Mouse (Mus musculus): ENCODE results near the gene Trim30d. TPM values are rescaled to one million over a fixed set of nuclear protein-coding genes. Genes with fewer than 3 reads are reported as not detected.
"Not testable (repeated sequence)": the region's sequence is repeated elsewhere in the genome, so short reads cannot be mapped to it uniquely, and the experiment has no call there.

Trim30d gene
- polyA plus RNA-seq (2012; rRNA removed), result 0.21 and 0.33 TPM in 2 replicates

- not testable (repeated sequence) for DNase-seq (ENCODE audit: low read depth)
These were observed at the start of gene Trim30d for GRCm38 (mm10) chr7:104507421-104508065. Gene Trim30d (minus strand): TSS chr7:104507849.

GRCm38 (mm10) chr7:104552700-104553099 lies 45.1 kb upstream of the Trim30d start:
- DNase-seq (ENCODE audit: low read depth), result no peak

GRCm38 (mm10) chr7:104549833-104550232 lies 42.2 kb upstream of the Trim30d start, which contains the start of gene Olfr651:
Gene Olfr651 (plus strand): TSS chr7:104550133.
- TF ChIP-seq CTCF (IDR thresholded peaks at IDR 0.05; ENCODE audit: borderline replicate concordance, extremely low read depth, insufficient read depth, insufficient read length) (no peak), POLR2A (IDR thresholded peaks at IDR 0.05; ENCODE audit: borderline replicate concordance, extremely low read depth, insufficient read depth, insufficient read length, poor library complexity, severe bottlenecking) (no peak)

More at GRCm38 (mm10) chr7:104552700-104553099, 45.1 kb upstream of the Trim30d start:
- TF ChIP-seq POLR2A (IDR thresholded peaks at IDR 0.05; ENCODE audit: borderline replicate concordance, extremely low read depth, insufficient read depth, insufficient read length, poor library complexity, severe bottlenecking) (no peak), CTCF (IDR thresholded peaks at IDR 0.05; ENCODE audit: borderline replicate concordance, extremely low read depth, insufficient read depth, insufficient read length) (no peak)

GRCm38 (mm10) chr7:104501589-104502371 lies 5.9 kb downstream of the Trim30d start:
- DNase-seq (ENCODE audit: low read depth), result peak; percentile 41
- TF ChIP-seq CTCF (IDR thresholded peaks at IDR 0.05; ENCODE audit: borderline replicate concordance, extremely low read depth, insufficient read depth, insufficient read length) (no peak), POLR2A (IDR thresholded peaks at IDR 0.05; ENCODE audit: borderline replicate concordance, extremely low read depth, insufficient read depth, insufficient read length, poor library complexity, severe bottlenecking) (0 out of 2 replicates have a peak, but pooled peaks have one; percentile 9)

More at GRCm38 (mm10) chr7:104549833-104550232, 42.2 kb upstream of the Trim30d start, which contains the start of gene Olfr651:
- DNase-seq (ENCODE audit: low read depth), result no peak

GRCm38 (mm10) chr7:104501186-104501585 lies 6.5 kb downstream of the Trim30d start:
- not testable (repeated sequence) for DNase-seq (ENCODE audit: low read depth)

- not testable (repeated sequence) for DNase-seq (ENCODE audit: low read depth)
These were observed 8.2 kb downstream of the Trim30d start for GRCm38 (mm10) chr7:104499464-104499863.

- TF ChIP-seq POLR2A (IDR thresholded peaks at IDR 0.05; ENCODE audit: borderline replicate concordance, extremely low read depth, insufficient read depth, insufficient read length, poor library complexity, severe bottlenecking) (no peak), CTCF (IDR thresholded peaks at IDR 0.05; ENCODE audit: borderline replicate concordance, extremely low read depth, insufficient read depth, insufficient read length) (no peak)
- peak; percentile 3 for DNase-seq (ENCODE audit: low read depth)
These were observed 42.4 kb downstream of the Trim30d start, which contains the start of gene Trim30a for GRCm38 (mm10) chr7:104465065-104465744. Gene Trim30a (minus strand): TSS chr7:104465193.

- DNase-seq (ENCODE audit: low read depth), result peak; percentile 1
These were observed 61.5 kb downstream of the Trim30d start for GRCm38 (mm10) chr7:104445961-104446645.

More at GRCm38 (mm10) chr7:104445961-104446645, 61.5 kb downstream of the Trim30d start:
- TF ChIP-seq POLR2A (IDR thresholded peaks at IDR 0.05; ENCODE audit: borderline replicate concordance, extremely low read depth, insufficient read depth, insufficient read length, poor library complexity, severe bottlenecking) (no peak), CTCF (IDR thresholded peaks at IDR 0.05; ENCODE audit: borderline replicate concordance, extremely low read depth, insufficient read depth, insufficient read length) (no peak)

Other genes starting within 250 kb of the Trim30d start
- 0.09 and 0.15 TPM in 2 replicates for gene Trim5, start 219.8 kb downstream of the Trim30d start, polyA plus RNA-seq (2012; rRNA removed)
- 1.4 and 2.0 TPM in 2 replicates for gene Trim12a, start 192.4 kb downstream of the Trim30d start, polyA plus RNA-seq (2012; rRNA removed)
- gene Trim34b, start 178.4 kb downstream of the Trim30d start, polyA plus RNA-seq (2012; rRNA removed), result 0.08 TPM in 1 of 2 replicates, not detected in the other
- gene Trim12c, start 154.5 kb downstream of the Trim30d start, polyA plus RNA-seq (2012; rRNA removed), result 1.1 and 1.8 TPM in 2 replicates
- gene Trim30b, start 138.0 kb downstream of the Trim30d start, polyA plus RNA-seq (2012; rRNA removed), result 0.03 and 0.06 TPM in 2 replicates
- gene Trim30c, start 107.0 kb downstream of the Trim30d start, polyA plus RNA-seq (2012; rRNA removed), result not detected in 2 replicates
- gene Trim30a, start 42.7 kb downstream of the Trim30d start, polyA plus RNA-seq (2012; rRNA removed), result 0.64 and 0.79 TPM in 2 replicates
- not detected in 2 replicates for gene Olfr651, start 42.3 kb upstream of the Trim30d start, polyA plus RNA-seq (2012; rRNA removed)
- gene Olfr652, start 53.1 kb upstream of the Trim30d start, polyA plus RNA-seq (2012; rRNA removed), result not detected in 2 replicates
- gene Olfr653, start 69.5 kb upstream of the Trim30d start, polyA plus RNA-seq (2012; rRNA removed), result not detected in 2 replicates
- gene Olfr654, start 79.2 kb upstream of the Trim30d start, polyA plus RNA-seq (2012; rRNA removed), result not detected in 2 replicates
- not detected in 2 replicates for gene Olfr655, start 93.9 kb upstream of the Trim30d start, polyA plus RNA-seq (2012; rRNA removed)
- gene Olfr656, start 106.1 kb upstream of the Trim30d start, polyA plus RNA-seq (2012; rRNA removed), result not detected in 2 replicates
- gene Olfr657, start 116.9 kb upstream of the Trim30d start, polyA plus RNA-seq (2012; rRNA removed), result not detected in 2 replicates
- gene Olfr658, start 139.5 kb upstream of the Trim30d start, polyA plus RNA-seq (2012; rRNA removed), result 0.04 and 0.08 TPM in 2 replicates
- not detected in 2 replicates for gene Olfr659, start 158.9 kb upstream of the Trim30d start, polyA plus RNA-seq (2012; rRNA removed)
- not detected in 2 replicates for gene Olfr661, start 178.7 kb upstream of the Trim30d start, polyA plus RNA-seq (2012; rRNA removed)

Measured in brain, embryonic 14.5 days (tissue).